Mouse (Mus musculus): Measurements from ENCODE around the gene Gm10644.
A peak's percentile ranks its signal among the peaks of the same experiment; 100 is the strongest.
"Not testable (repeated sequence)": the region's sequence is repeated elsewhere in the genome, so short reads cannot be mapped to it uniquely, and the experiment has no call there.

Gene Gm10644

GRCm38 (mm10) chr8:83955106-83955957 lies at the start of gene Gm10644, which contains the start of gene Asf1b:
Gm10644 (minus strand) TSS chr8:83955205.
Asf1b (plus strand) TSS chr8:83955507.
- peak; percentile 100 for DNase-seq (ENCODE audit: low read depth, low spot score)

DNA sequence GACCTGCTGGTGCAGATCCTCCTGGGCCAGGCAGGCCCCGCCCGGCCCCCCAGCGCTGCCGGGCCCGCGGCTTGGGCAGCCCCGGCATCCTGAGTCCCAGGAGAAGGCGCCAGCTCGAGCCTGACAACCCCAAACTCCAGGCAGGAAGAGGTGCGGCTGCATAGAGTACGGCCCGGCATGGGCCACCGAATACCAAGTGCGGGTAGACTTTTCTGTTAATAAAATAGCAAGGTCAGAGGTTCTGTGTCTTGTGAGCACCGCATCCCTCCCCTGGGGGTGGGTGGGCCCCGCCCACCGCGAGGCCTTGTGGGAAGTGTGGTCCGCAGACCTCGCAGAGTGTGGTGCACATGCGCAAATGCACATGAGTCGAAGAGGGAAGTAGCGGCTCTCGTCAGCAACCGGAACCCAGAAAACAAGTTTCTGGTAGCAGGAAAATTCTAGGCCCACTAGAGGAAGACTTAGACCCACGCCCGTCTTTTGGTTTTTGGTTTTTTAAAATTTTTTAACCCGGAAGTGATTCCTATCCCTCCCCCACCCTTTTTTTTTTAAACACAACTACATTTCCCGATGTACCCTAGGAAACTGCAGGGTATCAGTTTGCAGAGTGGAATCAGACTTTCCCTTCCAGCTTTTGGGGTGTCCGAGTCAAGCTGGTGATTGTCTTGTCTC lies 49.7 kb upstream of the Gm10644 start:
- DNase-seq (ENCODE audit: low read depth, low spot score): peak; percentile 97

DNA sequence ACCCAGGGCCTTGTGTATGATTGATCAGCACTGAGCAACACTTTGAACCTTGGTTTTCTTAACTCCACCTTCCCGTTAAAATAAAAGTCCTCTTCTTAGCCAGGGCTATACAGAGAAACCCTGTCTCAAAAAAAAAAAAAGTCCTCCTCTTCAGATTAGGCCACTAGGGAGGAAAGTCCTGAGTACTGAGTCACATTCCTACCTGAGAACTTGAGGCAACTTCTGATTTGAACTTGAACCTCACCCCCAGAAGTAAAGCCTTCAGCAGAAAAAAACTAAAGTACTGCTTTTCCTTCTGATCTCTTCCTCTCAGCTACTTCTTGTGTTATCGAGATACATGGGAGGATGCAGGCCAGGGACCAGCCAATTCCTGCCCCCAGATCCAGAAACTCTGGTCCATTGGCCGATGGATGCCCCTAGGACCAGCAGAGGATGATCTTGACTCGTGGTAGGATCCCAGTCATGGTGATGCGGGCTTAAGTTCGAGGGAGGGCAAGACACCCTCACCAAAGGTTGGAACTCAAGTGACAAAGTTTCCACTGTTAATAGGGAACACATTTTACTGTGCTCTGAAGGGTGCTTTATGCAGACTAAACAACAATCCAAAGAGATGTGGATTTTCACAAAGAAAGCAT lies 48.7 kb upstream of the Gm10644 start:
- no peak for DNase-seq (ENCODE audit: low read depth, low spot score)

- DNase-seq (ENCODE audit: low read depth, low spot score): no peak
Measured at GRCm38 (mm10) chr8:84002957-84003611, 48.1 kb upstream of the Gm10644 start.

- DNase-seq (ENCODE audit: low read depth, low spot score): peak; percentile 75
Measured at GRCm38 (mm10) chr8:84001281-84002000, 46.4 kb upstream of the Gm10644 start, which contains the start of gene 1700067K01Rik. 1700067K01Rik (plus strand) TSS chr8:84001502.

- DNase-seq (ENCODE audit: low read depth, low spot score): no peak
Measured at GRCm38 (mm10) chr8:83999825-84000224, 44.8 kb upstream of the Gm10644 start.

GRCm38 (mm10) chr8:83999057-83999705 lies 44.2 kb upstream of the Gm10644 start:
- no peak for DNase-seq (ENCODE audit: low read depth, low spot score)

DNA sequence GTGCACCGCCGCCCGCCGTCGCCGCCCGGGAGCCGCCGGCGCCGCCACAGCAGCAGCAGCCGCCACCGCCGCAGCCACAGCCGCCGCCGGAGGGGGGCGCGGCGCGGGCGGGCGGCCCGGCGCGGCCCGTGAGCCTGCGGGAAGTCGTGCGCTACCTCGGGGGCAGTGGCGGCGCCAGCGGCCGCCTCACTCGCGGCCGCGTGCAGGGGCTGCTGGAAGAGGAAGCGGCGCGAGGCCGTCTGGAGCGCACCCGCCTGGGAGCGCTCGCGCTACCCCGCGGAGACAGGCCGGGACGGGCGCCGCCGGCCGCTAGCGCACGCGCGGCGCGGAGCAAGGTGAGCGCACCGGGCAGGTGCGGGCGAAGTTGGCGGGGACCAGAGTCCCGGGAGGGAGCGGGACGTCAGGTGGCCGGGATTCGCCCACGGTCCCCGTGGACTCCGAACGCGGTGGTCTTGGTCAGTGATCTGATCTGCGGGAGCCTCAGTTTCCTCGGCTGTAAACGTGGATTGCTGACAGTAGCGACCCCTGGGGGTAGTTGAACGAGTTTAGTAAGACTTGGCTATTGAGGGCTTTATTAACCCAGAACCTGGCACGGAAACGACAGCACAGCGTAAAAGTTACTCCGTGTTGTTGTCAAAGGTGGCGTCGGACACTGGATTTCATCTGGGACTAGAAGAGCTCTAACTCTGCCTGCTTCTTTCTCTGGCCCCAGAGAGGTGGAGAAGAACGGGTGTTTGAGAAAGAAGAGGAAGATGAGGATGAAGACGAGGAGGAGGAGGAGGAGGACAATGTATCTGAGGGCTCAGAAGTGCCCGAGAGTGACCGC lies 43.4 kb upstream of the Gm10644 start:
- peak; percentile 87 for DNase-seq (ENCODE audit: low read depth, low spot score)

GRCm38 (mm10) chr8:83997511-83998141 lies 42.6 kb upstream of the Gm10644 start, which contains the start of gene Samd1:
Samd1 (plus strand) TSS chr8:83997672.
- peak; percentile 79 for DNase-seq (ENCODE audit: low read depth, low spot score)

DNA sequence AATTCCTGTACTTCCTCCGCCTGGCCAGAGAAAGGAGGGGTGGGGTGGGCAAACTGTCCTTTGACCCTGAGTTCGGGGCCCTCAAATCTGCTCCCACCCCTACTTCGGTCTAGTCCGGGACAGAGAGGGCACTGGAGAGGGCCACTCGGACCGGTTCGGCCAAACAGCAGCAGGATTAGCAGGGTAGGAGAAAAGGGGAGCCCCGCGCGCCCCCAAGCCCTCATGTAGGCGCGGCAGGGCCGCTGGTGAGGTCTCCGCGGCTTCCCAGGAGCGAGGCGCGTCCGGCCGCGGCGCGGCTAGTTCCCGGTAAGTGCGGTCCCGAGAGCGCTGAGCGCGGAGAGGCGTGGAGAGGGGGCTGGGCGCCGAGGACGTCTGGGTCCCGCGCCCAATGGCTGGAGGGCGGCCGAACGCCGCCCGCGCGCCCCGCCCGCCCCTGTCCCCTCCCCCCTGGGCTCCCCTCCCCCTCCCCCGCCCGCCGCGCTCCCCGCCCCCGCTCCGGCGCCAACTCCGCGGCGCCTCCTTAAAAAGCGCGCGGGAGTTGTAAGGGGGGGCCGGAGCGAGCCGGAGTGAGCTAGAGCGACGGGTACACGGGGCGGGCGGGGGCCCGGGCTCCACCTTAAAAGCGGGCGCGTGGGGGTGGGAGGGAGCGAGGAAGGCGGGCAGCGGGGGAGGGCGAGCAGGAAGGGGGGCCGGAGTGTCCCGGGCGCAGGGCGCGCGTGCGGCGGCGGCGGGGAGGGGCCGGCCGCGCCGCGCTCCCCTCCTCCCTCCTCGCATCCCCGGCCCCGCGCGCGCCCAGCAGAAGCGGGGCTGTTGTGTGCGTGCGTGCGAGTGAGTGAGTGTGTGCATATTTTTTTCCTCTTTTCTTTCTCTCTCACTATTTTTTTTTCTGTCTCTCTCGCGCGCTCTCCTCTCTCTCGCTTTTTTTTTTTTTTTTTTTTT lies 41.8 kb upstream of the Gm10644 start:
- peak; percentile 89 for DNase-seq (ENCODE audit: low read depth, low spot score)

DNA sequence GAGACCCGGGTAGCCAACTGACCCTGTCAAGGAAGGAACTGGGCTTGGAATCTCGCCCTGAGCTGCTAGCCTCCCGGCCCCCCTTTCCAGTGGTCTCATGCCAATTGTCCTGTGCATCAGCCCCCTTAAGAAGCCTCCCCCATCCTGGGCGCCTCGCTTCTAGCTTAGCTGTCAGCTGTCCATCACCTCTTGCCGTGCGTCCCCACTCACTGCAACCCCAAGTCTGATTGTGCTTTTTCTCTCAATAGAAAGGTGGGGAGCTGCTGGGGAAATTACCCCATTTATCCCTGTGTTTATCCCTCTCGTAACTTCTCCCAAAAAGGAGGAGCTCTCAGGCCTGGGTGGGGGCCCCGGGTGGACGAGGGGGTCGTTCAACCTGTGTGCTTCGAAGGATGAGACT lies 41.0 kb upstream of the Gm10644 start:
- no peak for DNase-seq (ENCODE audit: low read depth, low spot score)

- no peak for DNase-seq (ENCODE audit: low read depth, low spot score)
Measured at GRCm38 (mm10) chr8:83994030-83994429, 39.0 kb upstream of the Gm10644 start.

GRCm38 (mm10) chr8:83992488-83992887 lies 37.5 kb upstream of the Gm10644 start:
- DNase-seq (ENCODE audit: low read depth, low spot score): no peak

- DNase-seq (ENCODE audit: low read depth, low spot score): no peak
Measured at GRCm38 (mm10) chr8:83990170-83990569, 35.2 kb upstream of the Gm10644 start.

- DNase-seq (ENCODE audit: low read depth, low spot score): no peak
Measured at GRCm38 (mm10) chr8:83989243-83989642, 34.2 kb upstream of the Gm10644 start.

DNA sequence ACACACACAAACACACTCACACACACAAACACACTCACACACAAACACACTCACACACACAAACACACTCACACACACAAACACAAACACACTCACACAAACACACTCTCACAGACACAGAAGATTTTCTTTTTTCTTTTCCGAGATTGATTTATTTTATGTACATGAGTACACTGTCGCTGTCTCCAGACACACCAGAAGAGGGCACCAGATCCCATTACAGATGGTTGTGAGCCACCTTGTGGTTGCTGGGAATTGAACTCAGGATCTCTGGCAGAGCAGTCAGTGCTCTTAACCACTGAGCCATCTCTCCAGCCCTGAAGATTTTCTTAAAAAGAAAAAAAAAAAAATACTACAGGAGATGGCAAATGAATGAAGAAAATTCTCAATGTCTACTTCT lies 28.2 kb upstream of the Gm10644 start:
- DNase-seq (ENCODE audit: low read depth, low spot score): not testable (repeated sequence)

DNA sequence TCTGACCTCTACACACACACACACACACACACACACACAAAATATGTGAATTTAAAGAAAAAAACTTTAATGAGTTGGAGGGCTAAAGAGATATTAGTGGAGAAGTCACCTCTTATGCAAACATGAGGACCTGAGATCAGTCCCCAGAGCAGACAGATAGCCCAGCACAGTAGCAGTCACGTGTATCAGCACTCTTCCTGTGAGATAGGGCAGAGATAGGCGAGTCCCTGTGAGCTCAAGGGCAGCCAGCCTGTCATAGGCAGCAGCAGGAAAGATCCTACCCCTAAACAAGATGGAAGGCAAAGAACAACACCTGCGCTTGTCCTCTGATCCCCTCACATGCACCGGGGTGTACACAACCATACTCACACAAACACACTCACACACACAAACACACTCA lies 27.4 kb upstream of the Gm10644 start:
- DNase-seq (ENCODE audit: low read depth, low spot score): no peak

DNA sequence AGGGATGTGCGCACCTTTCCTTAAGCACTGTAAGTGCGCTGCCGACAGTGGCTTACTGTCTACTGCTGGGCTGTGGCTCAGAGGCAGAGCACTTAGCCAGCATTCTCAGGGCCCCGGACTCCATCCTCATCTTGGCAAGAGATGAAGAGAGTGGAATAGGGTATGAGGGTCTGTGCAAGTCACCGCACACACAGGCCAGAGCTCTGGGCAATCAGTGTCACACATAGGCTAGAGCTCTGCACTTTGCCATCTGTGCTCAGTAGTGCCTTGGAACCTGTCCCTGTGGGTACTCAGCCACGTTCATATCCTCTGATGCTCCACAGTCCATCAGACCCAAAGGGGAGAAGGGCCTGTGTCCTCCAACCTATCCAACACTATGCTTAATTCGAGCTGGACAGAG lies 26.5 kb upstream of the Gm10644 start:
- no peak for DNase-seq (ENCODE audit: low read depth, low spot score)

Data from ZHBTc4 (cell line).